Comparison of ENCODE assay signal across 12 mouse cellular contexts in the genomic region with DNA sequence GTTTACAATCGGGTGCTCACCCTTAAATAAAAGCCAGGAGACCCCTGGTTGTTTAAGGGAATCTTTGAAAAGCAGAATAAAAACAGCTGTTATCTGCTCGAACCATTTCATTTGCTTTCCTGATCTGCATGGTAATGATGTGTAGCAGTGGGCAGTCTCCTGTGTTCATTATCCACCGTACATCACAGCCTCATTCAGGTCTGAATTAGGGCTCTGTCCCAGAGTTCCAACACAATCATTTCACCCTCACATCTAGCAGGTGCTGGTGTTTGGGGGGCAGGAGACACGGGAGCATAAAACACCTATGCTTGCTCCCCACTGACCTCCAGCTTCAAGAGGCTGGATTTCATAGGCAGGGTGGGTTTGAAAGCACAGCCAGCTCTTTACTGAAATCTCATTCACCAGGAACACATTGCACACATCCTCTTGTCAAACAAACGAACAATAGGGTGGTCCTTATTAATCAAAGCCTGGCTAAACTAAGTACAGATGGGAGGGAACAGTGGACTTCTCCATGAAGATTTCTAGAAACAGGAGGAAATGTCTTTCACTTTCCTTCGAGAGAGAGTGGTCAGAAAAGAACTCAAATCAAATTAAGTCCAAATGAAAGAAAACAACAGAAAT.
DNase-seq lines count a peak whose midpoint lies in the region; ATAC-seq and TF ChIP-seq lines count a peak whose summit lies in the region.
"Had no signal": no experiment of that assay in that cellular context is flagged by ENCODE, and none has a peak within 500 bp of the region (broad histone marks: within the 10 kb centered on the region; RNA-seq: fewer than 3 reads in every experiment).

No protein-coding gene starts in this region.

- no peak overlapping the region for H3K27ac ChIP-seq in left cerebral cortex, adult 2 months
- H3K27ac ChIP-seq in hindbrain, embryonic 14.5 days, result peak overlapping the region; percentile 63; the same call in 1 of the 2 replicates
- H3K27ac ChIP-seq in stomach, postnatal 0 days (replicated peaks), result no peak overlapping the region

- ATAC-seq in hindbrain, embryonic 14.5 days (ENCODE audit: low FRiP score), result peak; percentile 69; the same call in 1 of the 2 replicates
- no peak for ATAC-seq in stomach, postnatal 0 days (ENCODE audit: low FRiP score, low TSS enrichment)

- H3K4me3 ChIP-seq in left cerebral cortex, adult 2 months, result peak overlapping the region; percentile 36
- no peak overlapping the region for H3K4me3 ChIP-seq in hindbrain, embryonic 14.5 days (replicated peaks; ENCODE audit: low read length)
- H3K4me3 ChIP-seq in stomach, postnatal 0 days (ENCODE audit: low read depth, low read length), result no peak overlapping the region
- H3K4me3 ChIP-seq: erythroblast, embryonic 14.5 days; megakaryocyte, embryonic 14.5 days had no signal

- H3K36me3 ChIP-seq in hindbrain, embryonic 14.5 days (replicated peaks; ENCODE audit: control insufficient read depth, insufficient read depth), result no peaks in the 10 kb centered on the region
- H3K36me3 ChIP-seq in stomach, postnatal 0 days (ENCODE audit: control insufficient read depth, insufficient read depth, low read length), result no peaks in the 10 kb centered on the region

- TF ChIP-seq EP300 in stomach, postnatal 0 days (optimal IDR thresholded peaks at IDR 0.05), result no peak

- peak overlapping the region; percentile 31 for H3K4me2 ChIP-seq in hindbrain, embryonic 14.5 days (replicated peaks)
- 0 out of 2 replicates have a peak overlapping the region, but pooled peaks have one; percentile 4 for H3K4me2 ChIP-seq in stomach, postnatal 0 days (replicated peaks; ENCODE audit: low read depth)

- H3K9me3 ChIP-seq in hindbrain, embryonic 14.5 days (ENCODE audit: control insufficient read depth, low read length), result no peaks in the 10 kb centered on the region
- H3K9me3 ChIP-seq in stomach, postnatal 0 days (ENCODE audit: control insufficient read depth, low read length), result no peaks in the 10 kb centered on the region

- TF ChIP-seq CTCF in left cerebral cortex, adult 2 months (IDR thresholded peaks at IDR 0.05), result no peak
- TF ChIP-seq CTCF in stomach, postnatal 0 days (IDR thresholded peaks at IDR 0.05; ENCODE audit: low read depth), result no peak

- no peak for DNase-seq in left cerebral cortex, adult 2 months (ENCODE audit: extremely low spot score in 1 of 2, low spot score in 2 of 2)
- DNase-seq in left cerebral cortex, adult 11 months (ENCODE audit: low spot score), result no peak
- peak; percentile 32 for DNase-seq in hindbrain, embryonic 14.5 days (ENCODE audit: low spot score)
- peak; percentile 70 for DNase-seq in lung, postnatal 36 days
- DNase-seq in stomach, postnatal 0 days (ENCODE audit: low spot score), result no peak
- no peak for DNase-seq in cerebellum, adult 18-20 months
- no peak for DNase-seq in adrenal gland, postnatal 25 days
- DNase-seq: cerebellum, adult 11 months; heart, postnatal 36 days; thymus, adult 2 months had no signal

- intact Hi-C loops in left cerebral cortex, adult 2 months (cut with DNase I), result no loop called here

- 17% methylated on average over 6 of the region's 6 CpGs for WGBS in hindbrain, embryonic 14.5 days
- 21% methylated on average over 6 of the region's 6 CpGs for WGBS in stomach, postnatal 0 days

- H3K27me3 ChIP-seq in hindbrain, embryonic 14.5 days (ENCODE audit: control insufficient read depth, insufficient read depth, low read length), result no peaks in the 10 kb centered on the region
- no peaks in the 10 kb centered on the region for H3K27me3 ChIP-seq in stomach, postnatal 0 days (ENCODE audit: control insufficient read depth, insufficient read depth, low read length)
- H3K27me3 ChIP-seq: megakaryocyte, embryonic 14.5 days had no signal

- peaks cover 16% of the 10 kb centered on the region for H3K4me1 ChIP-seq in hindbrain, embryonic 14.5 days (replicated peaks; ENCODE audit: control insufficient read depth, insufficient read depth, low read length)
- no peaks in the 10 kb centered on the region for H3K4me1 ChIP-seq in stomach, postnatal 0 days (replicated peaks; ENCODE audit: control insufficient read depth, insufficient read depth)
- H3K4me1 ChIP-seq: megakaryocyte, embryonic 14.5 days had no signal

- H3K9ac ChIP-seq in hindbrain, embryonic 14.5 days, result 0 out of 2 replicates have a peak overlapping the region, but pooled peaks have one; percentile 3
- H3K9ac ChIP-seq in stomach, postnatal 0 days (ENCODE audit: low read length), result no peak overlapping the region

Comparison
In these comparisons a context has a peak if more than half of its experiments do, and no peak if none do; other contexts are left out.
1. DNase-seq: peak in hindbrain, embryonic 14.5 days (single experiment) and lung, postnatal 36 days (single experiment); none in left cerebral cortex, adult 2 months (0 of 2), left cerebral cortex, adult 11 months (single experiment), stomach, postnatal 0 days (single experiment), cerebellum, adult 18-20 months (0 of 2) and adrenal gland, postnatal 25 days (single experiment).